Mouse (Mus musculus) embryonic facial prominence, embryonic 13.5 days (tissue): ENCODE results near the gene Hint1. TPM values are rescaled to one million over a fixed set of nuclear protein-coding genes. Genes with fewer than 3 reads are reported as not detected.

Experiments used
- ATAC-seq: fragments of 200-750 bp; cut with Nextera tagmentation; 2 replicates; pipeline ENCODE4 v1.8.0; 2017; ENCODE audit warnings: low read depth; ENCODE audit not compliant: insufficient number of reproducible peaks, insufficient read depth, low FRiP score, low TSS enrichment
- H3K27ac ChIP-seq: fragments of 300-500 bp; sonication (generic); 2 replicates; pipeline ENCODE4 v1.5.1; 2015; ENCODE audit warnings: moderate library complexity, mild to moderate bottlenecking, inconsistent platforms
- H3K27me3 ChIP-seq: fragments of 300-500 bp; sonication (generic); 2 replicates; pipeline ENCODE4 v1.6.1; 2015; ENCODE audit warnings: mild to moderate bottlenecking, inconsistent platforms
- H3K36me3 ChIP-seq: fragments of 300-500 bp; sonication (generic); 2 replicates; pipeline ENCODE4 v1.6.1; 2015; ENCODE audit warnings: mild to moderate bottlenecking, inconsistent platforms
- H3K4me1 ChIP-seq: fragments of 300-500 bp; sonication (generic); 2 replicates; pipeline ENCODE4 v1.6.1; 2015; ENCODE audit warnings: inconsistent platforms
- H3K4me2 ChIP-seq: fragments of 300-500 bp; sonication (generic); 2 replicates; pipeline ENCODE4 v1.6.1; 2015; ENCODE audit warnings: moderate library complexity, mild to moderate bottlenecking, inconsistent platforms
- H3K4me3 ChIP-seq: fragments of 300-500 bp; sonication (generic); 2 replicates; pipeline ENCODE4 v1.5.1; 2015; ENCODE audit warnings: mild to moderate bottlenecking, inconsistent platforms
- H3K9ac ChIP-seq: fragments of 300-500 bp; sonication (generic); 2 replicates; pipeline ENCODE4 v1.6.1; 2015; ENCODE audit warnings: mild to moderate bottlenecking, inconsistent platforms
- H3K9me3 ChIP-seq: fragments of 300-500 bp; sonication (generic); 2 replicates; pipeline ENCODE4 v1.6.1; 2016; ENCODE audit warnings: inconsistent platforms
- WGBS: fragments of 180-500 bp; shearing (Covaris S2); methylation state at CpG from one replicate; pipeline ENCODE4 v1.1.7; 2015; ENCODE audit warnings: mixed read lengths; 5-methylcytosine and 5-hydroxymethylcytosine counted together
- polyA plus RNA-seq: library from polyadenylated mRNA; unstranded; fragments of >200 nt; fragmentation: Nextera tagmentation; extraction: Ambion mirVana; gene quantifications from 2 replicates; pipeline ENCODE4 v1.2.1, GENCODE M21; 2015

The Hint1 gene
- polyA plus RNA-seq, 1 experiment from 2014 or later = 670 TPM

DNA sequence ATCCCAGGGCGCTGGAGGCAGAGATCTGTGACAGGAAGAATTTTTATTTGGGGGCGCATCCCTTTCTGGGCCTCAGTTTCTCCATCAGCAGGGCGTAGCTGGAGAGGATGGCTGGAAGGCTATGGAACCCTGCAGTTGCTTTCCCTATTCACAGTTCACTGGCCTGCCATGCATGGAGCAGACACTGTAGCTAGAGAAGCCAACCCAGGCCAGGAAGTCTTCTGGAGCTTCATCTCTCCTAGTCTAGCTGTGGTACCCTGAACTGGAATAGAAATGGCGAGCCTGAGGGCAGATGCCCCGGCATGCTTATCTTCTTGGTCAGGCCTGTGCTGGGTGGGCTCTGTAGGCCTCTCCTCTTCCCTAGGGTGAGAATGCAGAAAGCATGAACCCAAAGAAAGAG, 37.2 kb downstream of the Hint1 start:
- WGBS = 77% methylated on average over 5 of the region's 5 CpGs

DNA sequence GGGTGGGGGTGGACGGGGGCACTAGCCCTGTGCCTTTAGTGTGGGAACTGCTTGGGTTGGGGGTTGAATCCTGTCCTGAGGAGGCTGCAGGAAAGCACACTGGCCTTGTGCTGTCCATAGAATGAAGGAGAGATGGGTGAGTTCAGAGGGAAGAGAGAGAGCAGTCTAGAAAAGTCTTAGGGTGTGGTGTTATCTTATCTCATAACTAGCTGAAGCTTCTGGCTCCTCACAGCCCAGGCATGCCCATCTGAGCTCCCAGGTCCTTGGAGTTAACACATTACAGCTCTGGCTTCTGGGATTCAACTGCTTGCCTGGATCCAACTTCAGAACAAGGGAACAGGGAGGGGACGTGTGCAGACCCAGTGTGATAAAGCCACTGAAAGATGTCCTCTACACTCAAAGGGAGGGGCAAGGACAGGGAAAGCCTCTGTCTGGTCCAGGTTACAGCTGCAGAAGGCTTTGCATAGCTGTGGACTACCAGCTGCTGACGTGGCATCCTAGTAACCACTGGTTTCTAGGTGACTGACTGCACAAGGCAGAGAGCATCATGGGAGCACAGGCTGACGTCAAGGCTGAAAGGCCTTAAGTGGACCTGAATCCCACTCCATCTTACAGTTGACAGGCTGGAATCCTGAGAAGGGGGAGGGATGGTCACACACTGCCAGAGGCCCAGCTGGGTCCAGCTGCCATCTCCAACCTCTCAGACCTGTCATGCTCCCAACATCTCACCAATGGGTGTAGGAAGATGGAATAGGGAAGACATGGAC, 37.9 kb downstream of the Hint1 start:
- 61% methylated on average over 4 of the region's 4 CpGs for WGBS
- Histone ChIP-seq H3K9ac (no peak overlapping the region), H3K27me3 (no peaks in the 10 kb centered on the region), H3K4me3 (no peak overlapping the region), H3K4me1 (peaks cover 5% of the 10 kb centered on the region; the same call in 1 of the 2 replicates), H3K36me3 (peaks cover 7% of the 10 kb centered on the region), H3K9me3 (no peaks in the 10 kb centered on the region), H3K27ac (no peak overlapping the region), H3K4me2 (no peak overlapping the region)
- ATAC-seq = no peak

More for the DNA sequence above, 37.2 kb downstream of the Hint1 start:
- peak overlapping the region; percentile 72; the same call in 1 of the 2 replicates for H3K9ac ChIP-seq
- no peaks in the 10 kb centered on the region for H3K27me3 ChIP-seq
- peak overlapping the region; percentile 55 for H3K4me3 ChIP-seq
- H3K27ac ChIP-seq = no peak overlapping the region
- peaks cover 5% of the 10 kb centered on the region; the same call in 1 of the 2 replicates for H3K4me1 ChIP-seq
- no peaks in the 10 kb centered on the region for H3K9me3 ChIP-seq
- peak overlapping the region; percentile 93 for H3K4me2 ChIP-seq
- ATAC-seq = no peak
- no peaks in the 10 kb centered on the region; the same call in 1 of the 2 replicates for H3K36me3 ChIP-seq

- Histone ChIP-seq H3K4me1 (peaks cover 5% of the 10 kb centered on the region; the same call in 1 of the 2 replicates), H3K27me3 (no peaks in the 10 kb centered on the region), H3K4me3 (no peak overlapping the region), H3K36me3 (peaks cover 16% of the 10 kb centered on the region), H3K4me2 (no peak overlapping the region), H3K9me3 (no peaks in the 10 kb centered on the region), H3K9ac (no peak overlapping the region), H3K27ac (no peak overlapping the region)
- ATAC-seq = no peak
- 91% methylated on average over 3 of the region's 3 CpGs for whole genome bisulfite sequencing
Observed at GRCm38 (mm10) chr11:54905086-54905485, 38.9 kb downstream of the Hint1 start.

DNA sequence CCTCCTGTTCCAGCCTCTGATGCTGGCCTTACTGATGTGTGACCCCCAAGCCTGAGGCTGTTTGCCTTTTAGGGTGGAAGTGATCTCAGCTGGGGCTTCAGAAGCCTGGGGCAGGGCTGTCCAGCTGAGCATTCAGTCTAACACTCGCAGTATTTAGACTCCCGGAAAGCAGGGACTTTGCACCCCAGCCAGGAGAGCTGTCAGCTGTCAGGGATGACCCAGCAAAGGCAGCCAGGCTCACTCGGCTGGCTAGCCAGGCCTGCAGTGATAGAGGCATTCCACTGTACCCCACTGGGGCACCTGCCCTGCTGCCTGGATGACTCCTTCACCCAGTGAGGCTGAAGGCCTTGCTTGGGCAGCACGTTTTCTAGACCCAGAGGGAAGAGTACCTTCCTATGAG, 39.7 kb downstream of the Hint1 start:
- no peaks in the 10 kb centered on the region for H3K9me3 ChIP-seq
- 49% methylated on average over 4 of the region's 4 CpGs for WGBS
- no peaks in the 10 kb centered on the region for H3K27me3 ChIP-seq
- ATAC-seq = no peak
- H3K4me3 ChIP-seq = no peak overlapping the region
- H3K9ac ChIP-seq = no peak overlapping the region
- peaks cover 25% of the 10 kb centered on the region for H3K36me3 ChIP-seq
- H3K4me2 ChIP-seq = no peak overlapping the region
- H3K4me1 ChIP-seq = peaks cover 5% of the 10 kb centered on the region; the same call in 1 of the 2 replicates
- H3K27ac ChIP-seq = no peak overlapping the region

DNA sequence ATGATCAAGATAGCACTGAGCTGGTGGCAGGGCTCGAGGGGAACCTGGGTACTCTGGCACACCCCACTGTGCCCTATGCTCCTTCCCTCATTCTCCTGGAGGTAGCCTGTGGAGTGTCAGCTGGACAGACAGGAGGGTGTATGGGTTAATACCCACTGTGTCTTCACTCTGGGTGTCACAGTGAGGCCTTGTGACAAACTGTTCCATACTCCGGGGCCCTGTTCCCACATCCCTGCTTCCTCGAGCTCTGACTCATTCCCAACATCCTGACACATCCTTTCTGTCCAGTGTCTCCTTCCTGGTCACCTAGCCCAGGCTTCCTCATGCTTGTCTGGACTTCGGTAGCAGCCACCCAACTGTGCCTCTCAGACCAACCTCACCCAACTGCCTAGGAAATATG, 40.3 kb downstream of the Hint1 start:
- WGBS = 79% methylated on average over 4 of the region's 4 CpGs
- Histone ChIP-seq H3K9me3 (no peaks in the 10 kb centered on the region), H3K9ac (no peak overlapping the region), H3K27me3 (no peaks in the 10 kb centered on the region), H3K4me1 (peaks cover 5% of the 10 kb centered on the region; the same call in 1 of the 2 replicates), H3K27ac (no peak overlapping the region), H3K36me3 (peaks cover 30% of the 10 kb centered on the region), H3K4me3 (no peak overlapping the region), H3K4me2 (no peak overlapping the region)
- ATAC-seq = no peak

- H3K4me2 ChIP-seq = no peak overlapping the region
- H3K27me3 ChIP-seq = no peaks in the 10 kb centered on the region
- 88% methylated on average over 5 of the region's 5 CpGs for WGBS
- no peaks in the 10 kb centered on the region for H3K9me3 ChIP-seq
- H3K36me3 ChIP-seq = peaks cover 37% of the 10 kb centered on the region
- H3K4me3 ChIP-seq = no peak overlapping the region
- no peak for ATAC-seq
- H3K27ac ChIP-seq = no peak overlapping the region
- peaks cover 5% of the 10 kb centered on the region; the same call in 1 of the 2 replicates for H3K4me1 ChIP-seq
- no peak overlapping the region for H3K9ac ChIP-seq
Observed at GRCm38 (mm10) chr11:54907259-54907658, 41.1 kb downstream of the Hint1 start.

GRCm38 (mm10) chr11:54909273-54909672, 43.1 kb downstream of the Hint1 start:
- H3K27ac ChIP-seq = no peak overlapping the region
- no peak for ATAC-seq
- peaks cover 56% of the 10 kb centered on the region for H3K36me3 ChIP-seq
- no peaks in the 10 kb centered on the region for H3K27me3 ChIP-seq
- no peak overlapping the region for H3K4me2 ChIP-seq
- H3K9me3 ChIP-seq = no peaks in the 10 kb centered on the region
- 93% methylated on average over 11 of the region's 11 CpGs for WGBS
- no peak overlapping the region for H3K9ac ChIP-seq
- no peaks in the 10 kb centered on the region for H3K4me1 ChIP-seq
- no peak overlapping the region for H3K4me3 ChIP-seq

GRCm38 (mm10) chr11:54910081-54910665, 44.0 kb downstream of the Hint1 start:
- H3K36me3 ChIP-seq = peaks cover 65% of the 10 kb centered on the region
- 88% methylated on average over 12 of the region's 12 CpGs for WGBS
- no peak overlapping the region for H3K4me3 ChIP-seq
- no peaks in the 10 kb centered on the region for H3K27me3 ChIP-seq
- H3K27ac ChIP-seq = no peak overlapping the region
- H3K9ac ChIP-seq = no peak overlapping the region
- H3K4me2 ChIP-seq = no peak overlapping the region
- H3K4me1 ChIP-seq = no peaks in the 10 kb centered on the region
- H3K9me3 ChIP-seq = no peaks in the 10 kb centered on the region
- no peak for ATAC-seq

GRCm38 (mm10) chr11:54911201-54911600, 45.0 kb downstream of the Hint1 start:
- ATAC-seq = no peak

GRCm38 (mm10) chr11:54911671-54912502, 45.7 kb downstream of the Hint1 start:
- no peak for ATAC-seq
- H3K4me3 ChIP-seq = no peak overlapping the region
- WGBS = 86% methylated on average over 7 of the region's 7 CpGs
- H3K27me3 ChIP-seq = no peaks in the 10 kb centered on the region
- H3K9ac ChIP-seq = no peak overlapping the region
- no peak overlapping the region for H3K4me2 ChIP-seq
- no peaks in the 10 kb centered on the region for H3K4me1 ChIP-seq
- H3K9me3 ChIP-seq = no peaks in the 10 kb centered on the region
- no peak overlapping the region for H3K27ac ChIP-seq
- peaks cover 80% of the 10 kb centered on the region for H3K36me3 ChIP-seq

More at GRCm38 (mm10) chr11:54911201-54911600, 45.0 kb downstream of the Hint1 start:
- Histone ChIP-seq H3K36me3 (peaks cover 75% of the 10 kb centered on the region), H3K4me3 (no peak overlapping the region), H3K9ac (no peak overlapping the region), H3K27me3 (no peaks in the 10 kb centered on the region), H3K4me1 (no peaks in the 10 kb centered on the region), H3K9me3 (no peaks in the 10 kb centered on the region), H3K27ac (no peak overlapping the region), H3K4me2 (no peak overlapping the region)
- 90% methylated on average over 3 of the region's 3 CpGs for WGBS

GRCm38 (mm10) chr11:54912503-54913316, 46.5 kb downstream of the Hint1 start:
- Histone ChIP-seq H3K36me3 (peaks cover 89% of the 10 kb centered on the region), H3K9me3 (no peaks in the 10 kb centered on the region), H3K27me3 (no peaks in the 10 kb centered on the region), H3K9ac (no peak overlapping the region), H3K4me2 (no peak overlapping the region), H3K4me1 (no peaks in the 10 kb centered on the region), H3K27ac (no peak overlapping the region), H3K4me3 (no peak overlapping the region)
- ATAC-seq = no peak
- WGBS = 86% methylated on average over 9 of the region's 9 CpGs
